Mouse (Mus musculus) colon, adult 2 months (tissue): ENCODE data around the gene Fcgr3. TPM values are rescaled to one million over a fixed set of nuclear protein-coding genes. Genes with fewer than 3 reads are reported as not detected.

Source experiments
- polyA plus RNA-seq: library from polyadenylated mRNA; depleted of rRNA; stranded (reverse); fragments of >200 nt; gene quantifications from 2 replicates; pipeline ENCODE4 v1.2.3, GENCODE M21; 2012; rRNA removed

The Fcgr3 gene
- 7.1 and 7.7 TPM in 2 replicates for polyA plus RNA-seq

GRCm38 (mm10) chr1:171064491-171065242 lies at the start of gene Fcgr3:
Gene Fcgr3 (minus strand): TSS chr1:171064935.

DNA sequence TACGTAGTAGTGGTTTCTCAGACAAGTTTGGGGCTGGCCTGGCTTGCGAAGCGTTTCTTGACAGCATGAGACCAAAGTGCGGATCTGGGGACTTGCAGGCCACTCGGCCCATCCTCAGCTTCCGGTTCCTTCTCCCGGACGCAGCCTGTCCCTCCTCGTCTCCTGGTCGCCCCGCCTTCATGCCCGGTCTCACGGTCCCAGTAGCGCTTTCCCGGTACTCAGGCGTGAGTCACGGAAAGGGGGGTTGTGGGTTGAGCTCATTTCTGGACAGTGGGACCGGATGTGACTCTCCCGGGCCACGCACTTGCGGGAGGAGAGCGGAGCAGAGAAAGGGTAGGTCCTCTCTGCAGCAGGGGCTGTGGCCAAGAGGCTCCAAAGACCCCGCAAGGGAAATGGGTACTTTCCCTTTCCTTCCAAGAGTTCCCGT lies 49.2 kb upstream of the Fcgr3 start, which contains the start of gene Cfap126:
Cfap126 (plus strand) TSS at position 46 of the 427 bp plus-strand sequence.

DNA sequence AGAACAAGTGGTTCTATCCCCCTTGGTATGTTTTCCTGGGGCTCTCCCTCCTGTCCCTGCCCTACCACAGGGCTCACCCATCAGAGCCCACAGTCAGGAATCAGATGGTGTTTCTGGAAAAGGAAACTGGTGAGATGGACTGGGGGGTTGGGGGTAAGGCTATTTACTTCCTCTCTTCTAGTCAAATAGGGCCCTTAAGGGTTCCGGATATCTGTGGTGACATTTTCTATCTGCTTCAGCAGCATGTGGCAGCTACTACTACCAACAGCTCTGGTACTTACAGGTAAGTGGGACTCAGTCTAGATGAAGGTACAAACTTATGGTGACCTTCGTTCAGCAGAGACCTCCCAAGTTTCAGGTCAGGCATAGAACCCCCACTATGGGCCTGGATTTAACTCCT lies 46.0 kb downstream of the Fcgr3 start, which contains the start of gene Fcgr4:
Fcgr4 (plus strand) TSS at position 184 of the 400 bp plus-strand sequence.

Other genes starting within 250 kb of the Fcgr3 start
- 9.3 and 9.7 TPM in 2 replicates for gene Atf6, start 197.2 kb downstream of the Fcgr3 start, polyA plus RNA-seq
- gene Gm26620, start 179.9 kb downstream of the Fcgr3 start, polyA plus RNA-seq, result 0.74 and 1.2 TPM in 2 replicates
- 12.0 and 13.3 TPM in 2 replicates for gene Dusp12, start 179.4 kb downstream of the Fcgr3 start, polyA plus RNA-seq
- gene Fcrlb, start 152.0 kb downstream of the Fcgr3 start, polyA plus RNA-seq, result 0.37 and 0.59 TPM in 2 replicates
- 2.6 and 4.0 TPM in 2 replicates for gene Fcrla, start 137.4 kb downstream of the Fcgr3 start, polyA plus RNA-seq
- gene Fcgr2b, start 88.4 kb downstream of the Fcgr3 start, polyA plus RNA-seq, result 6.6 and 13.8 TPM in 2 replicates
- gene Fcgr4, start 46.0 kb downstream of the Fcgr3 start, polyA plus RNA-seq, result 1.3 and 1.4 TPM in 2 replicates
- gene Cfap126, start 49.0 kb upstream of the Fcgr3 start, polyA plus RNA-seq, result 1.2 and 1.7 TPM in 2 replicates
- gene Sdhc, start 85.7 kb upstream of the Fcgr3 start, polyA plus RNA-seq, result 205 and 248 TPM in 2 replicates
- 0.91 and 1.0 TPM in 2 replicates for gene Mpz, start 85.8 kb upstream of the Fcgr3 start, polyA plus RNA-seq
- 42.0 and 71.2 TPM in 2 replicates for gene Pcp4l1, start 131.3 kb upstream of the Fcgr3 start, polyA plus RNA-seq
- 2.3 and 2.4 TPM in 2 replicates for gene Nr1i3, start 149.0 kb upstream of the Fcgr3 start, polyA plus RNA-seq
- 35.4 and 39.0 TPM in 2 replicates for gene Tomm40l, start 157.6 kb upstream of the Fcgr3 start, polyA plus RNA-seq
- gene Apoa2, start 160.1 kb upstream of the Fcgr3 start, polyA plus RNA-seq, result 0.64 and 3.6 TPM in 2 replicates
- gene Fcer1g, start 169.4 kb upstream of the Fcgr3 start, polyA plus RNA-seq, result 34.3 and 37.0 TPM in 2 replicates
- 4.7 TPM in 2 replicates for gene Adamts4, start 185.5 kb upstream of the Fcgr3 start, polyA plus RNA-seq
- 134 and 158 TPM in 2 replicates for gene Ndufs2, start 186.5 kb upstream of the Fcgr3 start, polyA plus RNA-seq
- 75.9 and 85.5 TPM in 2 replicates for gene B4galt3, start 205.4 kb upstream of the Fcgr3 start, polyA plus RNA-seq
- gene Ppox, start 216.3 kb upstream of the Fcgr3 start, polyA plus RNA-seq, result 31.9 and 36.7 TPM in 2 replicates
- 41.4 and 43.3 TPM in 2 replicates for gene Usp21, start 223.1 kb upstream of the Fcgr3 start, polyA plus RNA-seq
- 23.2 and 26.3 TPM in 2 replicates for gene Ufc1, start 230.1 kb upstream of the Fcgr3 start, polyA plus RNA-seq